Mouse (Mus musculus) hindbrain, postnatal 0 days (tissue): ENCODE measurements at regions not wholly inside any gene's neighbourhood (a gene's known extent, or its start where the extent isn't known, plus 50 kb on each side); places are given as distances from the start of the nearest gene placed in this dataset.

Experiments
- ATAC-seq: fragments of 200-750 bp; cut with Nextera tagmentation; 2 replicates; pipeline ENCODE4 v1.8.0; 2017; ENCODE audit warnings: mild to moderate bottlenecking, moderate TSS enrichment, moderate library complexity
- DNase-seq: peaks from one replicate; pipeline ENCODE4 v3.0.0-alpha.2; 2015; ENCODE audit warnings: low spot score
- H3K27ac ChIP-seq: fragments of 300-500 bp; sonication (generic); 2 replicates; pipeline ENCODE4 v1.5.1; 2014; ENCODE audit warnings: mild to moderate bottlenecking
- H3K27me3 ChIP-seq: fragments of 300-500 bp; sonication (generic); 2 replicates; pipeline ENCODE4 v1.6.1; 2014; ENCODE audit warnings: low read length, mixed read lengths; ENCODE audit not compliant: insufficient read depth
- H3K36me3 ChIP-seq: fragments of 300-500 bp; sonication (generic); 2 replicates; pipeline ENCODE4 v1.6.1; 2014; ENCODE audit warnings: low read length, mixed read lengths; ENCODE audit not compliant: insufficient read depth
- H3K4me1 ChIP-seq: fragments of 300-500 bp; sonication (generic); 2 replicates; pipeline ENCODE4 v1.6.1; 2014; ENCODE audit warnings: antibody characterized with exemption, low read length, mixed read lengths; ENCODE audit not compliant: insufficient read depth
- H3K4me2 ChIP-seq: fragments of 300-500 bp; sonication (generic); 2 replicates; pipeline ENCODE4 v1.6.1; 2014; ENCODE audit warnings: low read depth, mild to moderate bottlenecking, low read length, moderate library complexity, mixed read lengths
- H3K4me3 ChIP-seq: fragments of 300-500 bp; sonication (generic); 2 replicates; pipeline ENCODE4 v1.5.1; 2014; ENCODE audit warnings: low read length
- H3K9ac ChIP-seq: fragments of 300-500 bp; sonication (generic); replicated peaks from 2 replicates; pipeline ENCODE4 v1.6.1; 2014; ENCODE audit warnings: mild to moderate bottlenecking, low read length, moderate library complexity, mixed read lengths
- H3K9me3 ChIP-seq: fragments of 300-500 bp; sonication (generic); 2 replicates; pipeline ENCODE4 v1.6.1; 2016; ENCODE audit warnings: low read length, mixed read lengths
- CTCF ChIP-seq: IDR thresholded peaks from 2 replicates; pipeline ENCODE4 v1.5.1; 2016; ENCODE audit warnings: antibody characterized with exemption, control low read depth, low read depth
- WGBS: fragments of 180-500 bp; shearing (Covaris S2); extraction: QIAGEN DNeasy Blood & Tissue Kit; methylation state at CpG from one replicate; pipeline ENCODE4 v1.1.7; 2014; 5-methylcytosine and 5-hydroxymethylcytosine counted together

DNA sequence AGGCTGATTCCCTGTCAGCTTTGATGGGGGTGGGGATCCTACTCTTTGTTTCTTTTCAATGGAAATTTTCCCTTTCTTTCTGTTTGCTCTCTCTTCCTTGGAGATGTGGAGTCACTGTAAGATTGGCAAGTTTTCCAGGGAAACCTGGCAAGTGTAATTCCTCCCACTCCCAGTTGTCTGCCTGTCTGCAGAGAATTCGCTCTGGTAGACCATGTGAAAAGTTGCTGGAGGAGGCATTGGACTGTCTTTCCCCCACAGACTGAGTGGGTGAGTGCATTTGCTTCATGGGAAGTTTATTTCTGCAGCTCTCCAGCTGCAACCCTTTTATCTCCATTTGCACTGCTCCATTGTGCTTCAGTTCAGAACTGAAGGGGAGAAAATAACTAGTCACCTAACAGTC lies 3561.3 kb downstream of the 9330182O14Rik start:
- H3K4me3 ChIP-seq = no peak overlapping the region
- H3K36me3 ChIP-seq = no peaks in the 10 kb centered on the region
- H3K9me3 ChIP-seq = no peaks in the 10 kb centered on the region
- 23% methylated on average over 1 of the region's 1 CpGs for WGBS
- H3K27me3 ChIP-seq = no peaks in the 10 kb centered on the region
- H3K27ac ChIP-seq = no peak overlapping the region
- no peak overlapping the region for H3K9ac ChIP-seq
- no peak for TF ChIP-seq CTCF
- DNase-seq = no peak
- no peak overlapping the region for H3K4me2 ChIP-seq
- no peaks in the 10 kb centered on the region for H3K4me1 ChIP-seq
- ATAC-seq = no peak

- 100% methylated on average over 1 of the region's 1 CpGs for WGBS
- no peak overlapping the region for H3K27ac ChIP-seq
- no peak overlapping the region for H3K4me3 ChIP-seq
- no peak for ATAC-seq
- no peaks in the 10 kb centered on the region for H3K36me3 ChIP-seq
- no peak overlapping the region for H3K9ac ChIP-seq
- no peaks in the 10 kb centered on the region for H3K27me3 ChIP-seq
- H3K4me2 ChIP-seq = no peak overlapping the region
- no peak for TF ChIP-seq CTCF
- DNase-seq = no peak
- H3K4me1 ChIP-seq = no peaks in the 10 kb centered on the region
- H3K9me3 ChIP-seq = no peaks in the 10 kb centered on the region
Observed at GRCm38 (mm10) chr15:43717035-43717434, 3582.9 kb downstream of the 9330182O14Rik start.

GRCm38 (mm10) chr15:43717559-43717958 lies 3583.4 kb downstream of the 9330182O14Rik start:
- Histone ChIP-seq H3K4me1 (no peaks in the 10 kb centered on the region), H3K9ac (no peak overlapping the region), H3K36me3 (no peaks in the 10 kb centered on the region), H3K27me3 (no peaks in the 10 kb centered on the region), H3K9me3 (no peaks in the 10 kb centered on the region), H3K27ac (no peak overlapping the region), H3K4me2 (no peak overlapping the region), H3K4me3 (no peak overlapping the region)
- TF ChIP-seq CTCF = no peak
- no peak for ATAC-seq
- 93% methylated on average over 1 of the region's 1 CpGs for WGBS
- no peak for DNase-seq

- no peak for DNase-seq
- Histone ChIP-seq H3K9ac (no peak overlapping the region), H3K4me3 (no peak overlapping the region), H3K4me2 (no peak overlapping the region), H3K27ac (no peak overlapping the region), H3K4me1 (no peaks in the 10 kb centered on the region), H3K9me3 (no peaks in the 10 kb centered on the region), H3K27me3 (no peaks in the 10 kb centered on the region), H3K36me3 (no peaks in the 10 kb centered on the region)
- TF ChIP-seq CTCF = no peak
- WGBS = 73% methylated on average over 1 of the region's 1 CpGs
- no peak for ATAC-seq
Observed at GRCm38 (mm10) chr15:43720916-43721315, 3586.8 kb downstream of the 9330182O14Rik start.

DNA sequence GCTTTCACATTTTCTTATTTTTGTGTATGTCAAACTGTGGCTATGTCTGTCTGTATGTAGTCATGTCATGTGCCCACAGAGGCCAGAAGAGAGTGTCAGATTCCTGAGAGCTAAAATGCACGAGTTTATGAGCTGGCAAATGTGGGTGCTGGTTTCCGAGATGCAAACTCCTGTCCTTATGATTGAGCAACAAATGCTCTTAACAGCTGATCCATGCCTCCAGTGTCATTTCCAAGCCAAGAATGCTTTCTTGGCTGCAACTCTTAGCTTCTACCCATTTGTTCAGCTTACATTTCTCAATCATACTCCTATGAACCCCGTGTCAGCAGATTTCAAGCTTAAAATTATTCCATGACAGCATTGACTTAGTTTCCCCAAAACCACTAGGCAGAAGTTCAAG lies 3601.5 kb downstream of the 9330182O14Rik start:
- Histone ChIP-seq H3K4me1 (no peaks in the 10 kb centered on the region), H3K9me3 (no peaks in the 10 kb centered on the region), H3K4me3 (no peak overlapping the region), H3K27me3 (no peaks in the 10 kb centered on the region), H3K36me3 (no peaks in the 10 kb centered on the region), H3K27ac (no peak overlapping the region), H3K9ac (no peak overlapping the region), H3K4me2 (no peak overlapping the region)
- no peak for ATAC-seq
- WGBS = 84% methylated on average over 3 of the region's 3 CpGs
- no peak for TF ChIP-seq CTCF
- DNase-seq = no peak

- WGBS = 17% methylated on average over 3 of the region's 3 CpGs
- no peak overlapping the region for H3K4me2 ChIP-seq
- DNase-seq = peak; percentile 77
- no peaks in the 10 kb centered on the region for H3K4me1 ChIP-seq
- no peaks in the 10 kb centered on the region for H3K27me3 ChIP-seq
- no peaks in the 10 kb centered on the region for H3K36me3 ChIP-seq
- H3K9me3 ChIP-seq = no peaks in the 10 kb centered on the region
- no peak overlapping the region for H3K4me3 ChIP-seq
- no peak overlapping the region for H3K9ac ChIP-seq
- H3K27ac ChIP-seq = no peak overlapping the region
- no peak for ATAC-seq
- peak; percentile 76 for TF ChIP-seq CTCF
Observed at GRCm38 (mm10) chr15:43758256-43758655, 3624.1 kb downstream of the 9330182O14Rik start.

DNA sequence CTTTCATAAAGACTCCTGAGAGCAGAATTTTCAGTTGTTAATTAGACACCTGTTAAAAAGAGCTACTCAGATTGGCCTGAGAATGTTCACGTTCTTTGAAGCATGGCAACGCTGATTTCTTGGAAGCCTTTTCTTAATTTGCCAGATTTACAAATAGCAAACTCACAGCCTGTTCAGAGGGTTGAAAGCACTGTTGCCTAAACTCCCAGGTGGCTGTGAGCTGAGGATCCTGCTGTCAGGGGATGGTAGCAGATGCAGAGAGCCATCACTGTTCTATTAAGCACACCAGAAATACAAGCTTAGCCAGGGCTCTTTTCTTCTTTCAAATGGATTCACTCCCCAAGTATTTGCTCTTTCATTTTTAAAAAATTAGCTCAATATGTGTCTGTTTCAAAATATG lies 3630.4 kb downstream of the 9330182O14Rik start:
- no peak overlapping the region for H3K27ac ChIP-seq
- H3K4me3 ChIP-seq = no peak overlapping the region
- H3K4me2 ChIP-seq = no peak overlapping the region
- H3K27me3 ChIP-seq = no peaks in the 10 kb centered on the region
- no peak for ATAC-seq
- H3K36me3 ChIP-seq = no peaks in the 10 kb centered on the region
- no peak overlapping the region for H3K9ac ChIP-seq
- 75% methylated on average over 2 of the region's 2 CpGs for WGBS
- no peak for TF ChIP-seq CTCF
- no peaks in the 10 kb centered on the region for H3K4me1 ChIP-seq
- no peaks in the 10 kb centered on the region for H3K9me3 ChIP-seq
- DNase-seq = peak; percentile 8
